Mouse (Mus musculus): ENCODE results near the gene Spata2l. TPM values are rescaled to one million over a fixed set of nuclear protein-coding genes. Genes with fewer than 3 reads are reported as not detected.
"Not testable (repeated sequence)": the region's sequence is repeated elsewhere in the genome, so short reads cannot be mapped to it uniquely, and the experiment has no call there.

Gene Spata2l
- polyA plus RNA-seq, 1 experiment from 2014 or later: 4.7 TPM

DNA sequence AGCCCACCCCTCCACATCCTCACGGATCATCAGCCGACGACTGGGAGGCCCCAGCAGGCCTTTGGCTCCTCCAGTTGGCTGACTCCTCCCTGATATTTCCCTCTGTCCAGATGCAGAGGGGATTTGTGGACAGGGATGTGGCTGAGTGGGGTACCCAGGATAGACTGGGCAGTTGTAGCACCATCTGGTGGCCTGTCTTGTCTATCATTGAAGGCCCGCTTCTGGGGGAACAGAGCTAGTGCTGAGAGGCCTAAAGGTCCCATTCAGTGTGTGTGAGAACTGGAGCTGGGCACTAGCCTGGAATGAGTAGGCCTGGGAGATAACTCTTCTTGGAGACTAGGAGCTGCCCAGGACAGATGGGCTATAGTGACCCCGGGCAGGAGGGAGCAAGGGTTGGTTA is 4.3 kb downstream of the Spata2l start:
- no peak for TF ChIP-seq CTCF (IDR thresholded peaks at IDR 0.05)
- POLR2A ChIA-PET: no interaction called here
- H3K27me3 ChIP-seq: no peaks in the 10 kb centered on the region
- CTCF ChIA-PET: no interaction called here
- in situ Hi-C loops (cut with MboI; ENCODE audit: low pct_unique_long_range_greater_than_20kb): no loop called here
- DNase-seq (ENCODE audit: low read depth, low spot score) (no peak), ATAC-seq (no peak)

DNA sequence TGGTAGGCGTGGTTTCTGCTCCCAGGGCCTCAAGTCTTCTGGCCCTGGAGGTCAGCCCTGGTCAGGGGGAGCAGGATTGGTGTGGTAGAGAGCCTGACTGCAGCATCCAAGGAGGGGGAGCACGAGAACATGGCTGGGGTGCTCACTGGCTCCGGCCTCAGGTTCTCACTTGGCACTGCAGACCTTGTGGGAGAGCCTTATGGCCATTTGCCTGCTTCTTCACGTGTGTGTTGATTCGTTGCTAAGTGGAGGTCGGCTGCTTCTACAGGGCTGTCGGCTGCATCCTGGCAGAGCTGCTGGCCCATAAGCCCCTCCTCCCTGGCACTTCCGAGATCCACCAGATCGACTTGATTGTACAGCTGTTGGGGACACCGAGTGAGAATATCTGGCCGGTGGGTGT is 5.7 kb downstream of the Spata2l start:
- in situ Hi-C loops (cut with MboI; ENCODE audit: low pct_unique_long_range_greater_than_20kb); ATAC-seq; DNase-seq (ENCODE audit: low read depth, low spot score); CTCF ChIA-PET; H3K27me3 ChIP-seq; POLR2A ChIA-PET: not testable (repeated sequence)

DNA sequence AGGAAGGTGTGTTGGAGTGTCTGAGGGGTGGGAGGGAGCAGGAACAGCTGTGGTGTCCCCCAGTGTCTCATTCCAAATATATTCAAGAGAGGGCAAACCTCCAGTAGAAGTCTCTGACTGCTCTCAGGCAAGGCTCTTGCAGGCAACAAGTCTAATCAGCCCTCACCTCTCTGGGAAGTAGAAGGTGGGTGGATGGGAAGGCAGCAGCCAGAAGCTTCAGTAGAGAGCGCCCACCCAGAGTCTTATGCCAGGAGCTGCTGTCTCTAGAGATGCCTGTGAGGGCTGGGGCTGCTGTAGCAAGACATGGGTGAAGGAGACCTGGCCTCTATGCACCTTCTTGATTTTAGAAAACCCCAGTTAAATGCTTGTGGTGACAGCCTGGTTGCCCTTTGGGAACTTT is 7.6 kb downstream of the Spata2l start:
- POLR2A ChIA-PET: no interaction called here
- no peak for TF ChIP-seq CTCF (IDR thresholded peaks at IDR 0.05)
- in situ Hi-C loops (cut with MboI; ENCODE audit: low pct_unique_long_range_greater_than_20kb): no loop called here
- DNase-seq (ENCODE audit: low read depth, low spot score) (no peak), ATAC-seq (no peak)
- CTCF ChIA-PET: no interaction called here
- no peaks in the 10 kb centered on the region for H3K27me3 ChIP-seq

DNA sequence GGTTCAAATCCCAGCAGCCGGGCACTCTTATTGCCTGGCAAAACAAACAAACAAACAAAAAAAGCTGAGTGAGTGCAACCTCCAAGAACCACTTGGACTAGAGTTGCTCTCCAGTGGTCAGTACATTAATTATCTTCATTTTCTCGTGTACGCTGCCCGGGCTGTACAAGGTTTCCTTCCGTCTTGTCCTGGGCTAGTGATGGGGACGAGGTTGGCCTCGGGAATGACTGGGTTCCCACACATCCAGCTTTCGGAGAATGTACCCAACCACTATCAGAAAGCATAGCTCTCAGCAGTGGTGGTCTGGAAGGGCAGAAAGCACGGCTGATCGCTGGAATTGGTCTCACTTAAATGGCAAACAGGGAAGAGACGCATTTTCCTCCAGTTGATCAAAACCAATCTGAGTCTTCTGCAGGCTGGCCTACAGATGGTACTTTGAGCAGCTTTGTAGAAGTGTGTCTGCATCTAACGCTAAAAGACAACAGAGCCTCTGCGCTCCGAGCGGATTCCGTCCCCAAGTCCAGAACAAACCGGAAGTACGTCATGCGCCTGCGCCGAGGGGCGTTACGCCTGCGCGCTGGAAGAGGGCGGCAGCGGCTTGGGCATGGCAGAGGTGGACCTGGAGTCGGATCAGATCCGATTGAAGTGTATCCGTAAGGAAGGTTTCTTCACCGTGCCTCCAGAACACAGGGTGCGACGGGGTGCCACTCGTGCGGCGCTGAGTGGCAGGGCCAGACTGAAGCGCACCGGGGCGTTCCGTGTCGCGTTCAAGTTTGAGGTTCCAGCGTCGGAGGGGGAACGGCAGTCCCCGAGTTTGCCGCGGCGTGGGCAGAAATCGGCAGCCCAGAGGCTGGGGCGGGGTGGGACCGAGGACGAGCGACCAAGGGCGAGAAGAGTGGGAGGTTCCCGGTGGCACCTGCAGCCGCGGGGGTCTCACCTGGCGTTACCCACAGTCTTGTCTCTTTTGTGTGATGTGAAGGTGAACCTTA is 11.5 kb downstream of the Spata2l start, which contains the start of gene Cdk10:
TSS of gene Cdk10 (plus strand) at position 565 of the 989 bp plus-strand sequence.
- in situ Hi-C loops (cut with MboI; ENCODE audit: low pct_unique_long_range_greater_than_20kb): no loop called here
- no peak for TF ChIP-seq CTCF (IDR thresholded peaks at IDR 0.05)
- POLR2A ChIA-PET: interaction anchor here (0.6 to 1.4 kb wide), 4 partner anchors 10 to 30 kb away, joined by 3 to 13 read pairs (median 4); partner anchors contain the start of gene Vps9d1
- CTCF ChIA-PET: no interaction called here
- peak; percentile 48 for DNase-seq (ENCODE audit: low read depth, low spot score)
- peak; percentile 28 for ATAC-seq
- no peaks in the 10 kb centered on the region for H3K27me3 ChIP-seq

DNA sequence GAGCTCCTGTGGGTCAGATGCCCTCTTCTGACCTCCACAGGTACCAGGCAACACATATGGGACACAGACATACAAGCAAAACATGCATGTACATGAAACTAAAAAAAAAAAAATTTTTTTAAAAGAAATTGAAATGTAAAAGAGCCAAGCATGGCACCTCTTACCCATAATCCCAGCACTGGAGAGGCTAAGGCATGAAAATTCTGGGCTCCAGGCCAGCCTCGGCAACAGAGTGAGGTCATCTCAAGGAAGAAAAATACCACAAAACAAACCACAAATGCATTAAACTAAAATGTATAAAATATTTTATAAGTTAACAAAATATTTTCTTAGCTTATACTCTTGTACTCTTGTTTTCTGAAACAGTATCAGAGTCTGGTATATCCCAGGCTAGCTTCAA is 15.1 kb downstream of the Spata2l start:
- POLR2A ChIA-PET: interaction anchor here (0.9 kb wide), 1 partner anchor 9 kb away, joined by 3 read pairs; the partner anchor contains the start of genes Chmp1a and Spata33
- ATAC-seq: peak; percentile 41
- DNase-seq (ENCODE audit: low read depth, low spot score): peak; percentile 41
- TF ChIP-seq CTCF (IDR thresholded peaks at IDR 0.05): no peak
- CTCF ChIA-PET: no interaction called here
- in situ Hi-C loops (cut with MboI; ENCODE audit: low pct_unique_long_range_greater_than_20kb): no loop called here
- H3K27me3 ChIP-seq: no peaks in the 10 kb centered on the region

DNA sequence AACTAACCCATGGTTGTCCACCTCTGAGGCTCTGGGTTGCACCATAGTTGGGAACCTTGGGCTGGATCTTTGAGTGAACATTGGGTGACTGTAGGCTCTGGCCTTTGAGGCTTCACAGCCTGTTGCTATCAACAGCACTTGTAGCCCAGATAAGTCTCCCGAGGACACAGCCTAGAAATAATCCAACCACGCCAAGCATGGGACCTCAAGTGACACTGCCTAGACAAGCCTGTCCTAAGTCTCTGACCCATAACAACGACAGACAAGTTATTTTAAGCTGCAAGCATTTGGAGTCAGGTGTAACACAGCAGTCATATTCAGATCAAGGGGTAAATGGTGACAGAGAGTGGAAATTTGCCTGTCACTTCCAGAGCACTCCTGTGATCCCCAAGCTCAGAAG is 20.6 kb downstream of the Spata2l start:
- POLR2A ChIA-PET: no interaction called here
- H3K27me3 ChIP-seq: no peaks in the 10 kb centered on the region
- no peak for TF ChIP-seq CTCF (IDR thresholded peaks at IDR 0.05)
- ATAC-seq (no peak), DNase-seq (ENCODE audit: low read depth, low spot score) (no peak)
- CTCF ChIA-PET: no interaction called here
- in situ Hi-C loops (cut with MboI; ENCODE audit: low pct_unique_long_range_greater_than_20kb): no loop called here

DNA sequence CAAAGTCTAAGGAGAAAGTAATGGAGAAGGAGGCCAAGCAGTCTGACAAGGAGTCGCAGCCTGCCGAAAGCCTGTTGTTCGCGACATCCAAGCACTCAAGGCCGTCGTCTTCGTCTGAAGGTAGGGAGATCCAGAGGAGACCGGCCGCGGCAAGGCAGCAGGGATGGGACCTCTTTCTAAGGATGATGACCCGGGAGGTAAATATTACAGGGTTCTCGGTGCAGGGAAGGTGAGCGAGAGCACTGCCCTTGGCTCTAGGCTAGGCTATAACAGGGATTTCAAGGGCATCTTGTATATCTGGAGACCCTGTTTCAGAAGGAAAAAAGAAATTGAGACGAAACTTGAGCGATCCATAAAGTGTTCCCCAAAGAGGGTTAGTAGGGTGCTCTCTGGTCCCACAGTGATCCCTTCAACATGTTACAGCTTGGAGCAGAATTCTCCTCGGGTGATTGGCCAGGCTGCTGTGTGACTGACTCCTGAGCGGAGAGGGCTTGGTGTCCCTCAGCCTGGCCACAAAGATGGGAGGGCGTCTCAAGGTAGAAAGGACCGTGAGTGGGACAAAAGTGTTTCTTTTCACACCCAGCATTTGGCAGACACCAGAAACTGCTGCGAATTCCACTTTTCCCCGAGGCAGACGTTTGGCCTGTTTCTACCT is 22.8 kb downstream of the Spata2l start:
- H3K27me3 ChIP-seq: no peaks in the 10 kb centered on the region
- in situ Hi-C loops (cut with MboI; ENCODE audit: low pct_unique_long_range_greater_than_20kb): loop anchor here (5.0 kb wide), 1 partner anchor 306 kb away; no protein-coding TSS in a partner anchor
- POLR2A ChIA-PET: interaction anchor here (0.9 to 1.1 kb wide), 2 partner anchors 15 to 166 kb away, joined by 3 read pairs; no protein-coding TSS in a partner anchor
- peak; percentile 33 for ATAC-seq
- CTCF ChIA-PET: interaction anchor here (0.9 to 2.8 kb wide), 3 partner anchors 11 to 20 kb away, joined by 3 to 7 read pairs (median 5); no protein-coding TSS in a partner anchor
- no peak for DNase-seq (ENCODE audit: low read depth, low spot score)
- TF ChIP-seq CTCF (IDR thresholded peaks at IDR 0.05): no peak

DNA sequence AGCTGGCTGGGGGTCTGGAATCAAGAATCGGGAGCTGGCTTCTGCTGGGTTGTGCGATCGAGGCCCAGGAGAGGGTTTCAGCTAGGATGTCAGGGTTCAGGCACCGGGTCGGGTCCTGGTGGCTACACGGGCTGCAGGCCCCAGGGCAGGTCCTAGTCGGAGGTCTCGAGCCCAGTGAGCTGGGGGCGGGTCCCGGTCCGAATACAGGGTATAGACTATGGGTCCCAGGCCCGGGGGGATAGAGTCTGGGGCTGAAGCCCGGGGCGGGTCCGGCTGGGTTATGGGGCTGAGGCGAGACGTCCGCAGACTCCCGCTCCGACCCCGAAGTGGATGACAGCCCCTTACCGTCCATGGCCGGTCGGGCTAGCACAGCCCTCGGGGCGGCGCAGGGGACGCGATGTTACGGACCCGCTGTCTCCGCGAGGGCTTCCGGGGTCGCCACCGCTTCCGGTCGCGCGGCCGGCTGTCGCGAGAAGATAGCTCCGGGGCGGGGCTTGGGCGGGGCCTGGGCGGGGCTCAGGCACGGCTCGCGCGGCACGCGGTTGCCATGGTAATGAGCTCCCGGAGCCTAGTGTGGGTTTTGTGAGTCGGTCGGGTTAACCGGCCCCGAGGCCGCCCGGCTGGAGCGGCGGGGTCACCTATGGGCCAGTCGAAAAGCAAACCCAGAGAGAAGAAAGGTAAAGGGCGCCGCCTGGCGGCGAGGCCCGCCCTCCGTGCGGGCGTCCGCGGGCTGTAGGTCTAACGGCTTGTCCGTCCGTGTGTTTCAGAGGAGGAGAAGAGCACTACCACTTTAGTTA is 23.5 kb downstream of the Spata2l start, which contains the start of the genes Chmp1a and Spata33:
TSS of gene Chmp1a (minus strand) at position 443 of the 797 bp plus-strand sequence.
TSS of gene Spata33 (plus strand) at position 512 of the 797 bp plus-strand sequence.
- POLR2A ChIA-PET: interaction anchor here (0.6 to 1.2 kb wide), 3 partner anchors 9 to 14 kb away, joined by 3 read pairs; no protein-coding TSS in a partner anchor
- H3K27me3 ChIP-seq: no peaks in the 10 kb centered on the region
- ATAC-seq (peak; percentile 82), DNase-seq (ENCODE audit: low read depth, low spot score) (peak; percentile 85)
- CTCF ChIA-PET: interaction anchor here (0.9 to 2.8 kb wide), 3 partner anchors 10 to 21 kb away, joined by 3 to 7 read pairs (median 5); no protein-coding TSS in a partner anchor
- in situ Hi-C loops (cut with MboI; ENCODE audit: low pct_unique_long_range_greater_than_20kb): loop anchor here (5.0 kb wide), 1 partner anchor 305 kb away; no protein-coding TSS in a partner anchor
- TF ChIP-seq CTCF (IDR thresholded peaks at IDR 0.05): no peak

DNA sequence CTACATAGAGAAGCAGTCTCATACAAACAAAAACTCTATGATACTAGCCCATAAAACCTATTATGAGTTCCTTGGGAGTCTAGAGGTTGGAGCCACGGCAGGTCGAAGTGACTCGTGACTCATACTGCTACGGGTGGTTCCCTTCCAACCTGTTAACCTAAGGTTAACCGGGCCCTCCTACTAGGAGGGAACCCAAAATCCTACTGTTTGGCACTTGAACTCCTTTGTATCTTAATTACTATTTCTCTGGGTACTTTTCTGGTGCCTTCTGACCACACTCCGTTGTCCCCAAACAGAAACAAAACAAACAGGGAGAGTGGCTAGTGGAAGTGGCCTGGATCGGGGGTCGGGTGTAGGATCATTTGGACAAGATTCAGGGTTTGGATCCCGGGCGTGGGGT is 24.2 kb downstream of the Spata2l start:
- in situ Hi-C loops (cut with MboI; ENCODE audit: low pct_unique_long_range_greater_than_20kb): loop anchor here (5.0 kb wide), 1 partner anchor 305 kb away; no protein-coding TSS in a partner anchor

More for the DNA sequence above, 24.2 kb downstream of the Spata2l start:
- ChIA-PET CTCF (interaction anchor here (1.4 kb wide), 1 partner anchor 10 kb away, joined by 5 read pairs; no protein-coding TSS in a partner anchor), POLR2A (interaction anchor here (0.6 to 1.2 kb wide), 3 partner anchors 9 to 13 kb away, joined by 3 read pairs; no protein-coding TSS in a partner anchor)
- DNase-seq (ENCODE audit: low read depth, low spot score) (no peak), ATAC-seq (no peak)
- no peak for TF ChIP-seq CTCF (IDR thresholded peaks at IDR 0.05)
- H3K27me3 ChIP-seq: no peaks in the 10 kb centered on the region

All from Patski (cell line).